Mouse (Mus musculus): ENCODE measurements at regions not wholly inside any gene's neighbourhood (a gene's known extent, or its start where the extent isn't known, plus 50 kb on each side); places are given as distances from the start of the nearest gene placed in this dataset.

- no peak overlapping the region for H3K4me2 ChIP-seq (ENCODE audit: low read length)
- 69% methylated on average over 6 of the region's 6 CpGs for WGBS
- no peak overlapping the region for H3K27ac ChIP-seq (ENCODE audit: low read depth, low read length)
- peak; percentile 27; the same call in 1 of the 2 replicates for ATAC-seq
- no peaks in the 10 kb centered on the region for H3K4me1 ChIP-seq (ENCODE audit: control insufficient read depth, insufficient read depth, low read depth, low read length)
- no peaks in the 10 kb centered on the region for H3K36me3 ChIP-seq (ENCODE audit: control insufficient read depth, insufficient read depth, low read length)
- H3K9ac ChIP-seq (ENCODE audit: low read depth, low read length), result no peak overlapping the region
- H3K4me3 ChIP-seq (ENCODE audit: low read length), result no peak overlapping the region
- H3K9me3 ChIP-seq (ENCODE audit: control insufficient read depth, low read length), result no peaks in the 10 kb centered on the region
- H3K27me3 ChIP-seq (replicated peaks; ENCODE audit: control insufficient read depth, insufficient read depth, low read length), result no peaks in the 10 kb centered on the region
These were observed 781.7 kb upstream of the Cdh12 start for GRCm38 (mm10) chr15:19667380-19667779.

DNA sequence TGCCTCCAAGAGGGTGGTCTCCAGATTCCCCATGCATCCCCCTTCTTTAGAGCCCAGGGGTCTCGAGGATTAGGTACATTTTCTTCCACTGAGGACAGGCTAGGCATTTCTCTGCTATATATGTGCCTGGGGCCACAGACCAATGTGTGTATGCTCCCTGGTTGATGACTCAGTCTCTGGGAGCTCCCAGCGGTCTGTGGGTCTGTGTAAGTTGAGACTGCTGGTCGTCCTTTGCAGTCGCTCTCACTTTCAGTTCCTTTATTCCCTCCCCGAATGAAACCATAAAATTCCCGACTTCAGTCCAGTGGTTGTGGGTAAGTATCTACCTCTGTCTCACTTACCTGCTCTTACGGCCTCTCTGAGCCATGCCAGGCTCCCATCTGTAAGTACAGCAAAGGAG, 773.5 kb upstream of the Cdh12 start:
- no peak for ATAC-seq
- no peaks in the 10 kb centered on the region for H3K36me3 ChIP-seq (ENCODE audit: control insufficient read depth, insufficient read depth, low read length)
- no peaks in the 10 kb centered on the region for H3K4me1 ChIP-seq (ENCODE audit: control insufficient read depth, insufficient read depth, low read depth, low read length)
- H3K4me2 ChIP-seq (ENCODE audit: low read length), result no peak overlapping the region
- 84% methylated on average over 7 of the region's 7 CpGs for whole genome bisulfite sequencing
- no peak overlapping the region for H3K27ac ChIP-seq (ENCODE audit: low read depth, low read length)
- no peak overlapping the region for H3K4me3 ChIP-seq (ENCODE audit: low read length)
- H3K27me3 ChIP-seq (replicated peaks; ENCODE audit: control insufficient read depth, insufficient read depth, low read length), result no peaks in the 10 kb centered on the region
- H3K9me3 ChIP-seq (ENCODE audit: control insufficient read depth, low read length), result no peaks in the 10 kb centered on the region
- no peak overlapping the region for H3K9ac ChIP-seq (ENCODE audit: low read depth, low read length)

DNA sequence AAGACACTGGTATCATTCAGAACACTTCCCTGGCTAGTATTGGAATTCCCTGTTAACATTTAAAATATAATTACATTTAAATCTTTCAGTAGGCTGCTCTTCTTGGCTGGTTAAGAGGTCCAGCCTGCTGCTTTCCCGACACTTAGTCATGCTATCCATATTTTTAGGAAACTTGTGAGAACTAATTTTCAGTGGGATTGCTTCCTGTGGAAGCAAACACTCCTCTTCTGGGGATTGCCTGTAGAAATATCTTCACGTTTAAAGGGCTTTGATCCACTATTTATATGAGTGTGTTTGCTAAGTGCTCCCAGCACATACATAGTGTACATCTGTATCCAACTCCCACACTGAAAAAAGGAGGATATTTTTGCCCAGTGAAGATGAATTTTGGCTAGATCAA, 761.8 kb upstream of the Cdh12 start:
- Histone ChIP-seq H3K9me3 (ENCODE audit: control insufficient read depth, low read length) (no peaks in the 10 kb centered on the region), H3K4me1 (ENCODE audit: control insufficient read depth, insufficient read depth, low read depth, low read length) (no peaks in the 10 kb centered on the region), H3K27me3 (replicated peaks; ENCODE audit: control insufficient read depth, insufficient read depth, low read length) (no peaks in the 10 kb centered on the region), H3K36me3 (ENCODE audit: control insufficient read depth, insufficient read depth, low read length) (no peaks in the 10 kb centered on the region), H3K4me2 (ENCODE audit: low read length) (no peak overlapping the region), H3K9ac (ENCODE audit: low read depth, low read length) (no peak overlapping the region), H3K27ac (ENCODE audit: low read depth, low read length) (no peak overlapping the region), H3K4me3 (ENCODE audit: low read length) (no peak overlapping the region)
- WGBS, result 77% methylated on average over 2 of the region's 2 CpGs
- ATAC-seq, result no peak

DNA sequence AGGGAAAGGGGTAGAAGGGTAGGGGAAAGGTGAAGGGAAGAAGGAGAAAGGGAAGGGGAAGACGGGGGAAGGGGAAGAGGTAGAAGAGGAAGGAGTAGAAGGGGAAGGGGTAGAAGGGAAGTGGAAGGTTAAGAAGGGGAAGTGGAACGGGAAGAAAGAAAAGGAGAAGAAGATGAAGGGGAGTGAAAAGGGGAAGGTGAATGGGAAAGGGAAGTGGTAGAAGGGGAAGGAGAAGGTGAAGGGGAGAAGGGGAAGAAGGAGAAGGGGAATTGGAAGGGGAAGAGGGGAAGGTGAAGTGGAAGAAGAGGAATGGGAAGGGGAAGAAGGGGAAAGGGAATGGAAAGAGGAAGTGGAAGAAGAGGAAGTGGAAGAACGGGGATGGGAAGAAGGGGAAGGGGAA, 737.3 kb upstream of the Cdh12 start:
- no peak for ATAC-seq
- Histone ChIP-seq H3K36me3 (ENCODE audit: control insufficient read depth, insufficient read depth, low read length) (no peaks in the 10 kb centered on the region), H3K4me2 (ENCODE audit: low read length) (no peak overlapping the region), H3K9me3 (ENCODE audit: control insufficient read depth, low read length) (no peaks in the 10 kb centered on the region), H3K4me1 (ENCODE audit: control insufficient read depth, insufficient read depth, low read depth, low read length) (no peaks in the 10 kb centered on the region), H3K4me3 (ENCODE audit: low read length) (no peak overlapping the region), H3K27ac (ENCODE audit: low read depth, low read length) (no peak overlapping the region), H3K27me3 (replicated peaks; ENCODE audit: control insufficient read depth, insufficient read depth, low read length) (no peaks in the 10 kb centered on the region), H3K9ac (ENCODE audit: low read depth, low read length) (no peak overlapping the region)
- 81% methylated on average over 3 of the region's 3 CpGs for WGBS

Measured in hindbrain, embryonic 16.5 days (tissue).